Mouse (Mus musculus) central nervous system, embryonic 14 days (tissue): ENCODE measurements around the gene Zbtb3. TPM values are rescaled to one million over a fixed set of nuclear protein-coding genes. Genes with fewer than 3 reads are reported as not detected.

Source experiments
- polyA plus RNA-seq: library from polyadenylated mRNA; depleted of rRNA; stranded (reverse); fragments of >200 nt; gene quantifications from 2 replicates; pipeline ENCODE4 v1.2.3, GENCODE M21; 2012; rRNA removed

The Zbtb3 gene
- polyA plus RNA-seq = 5.2 and 5.8 TPM in 2 replicates

DNA sequence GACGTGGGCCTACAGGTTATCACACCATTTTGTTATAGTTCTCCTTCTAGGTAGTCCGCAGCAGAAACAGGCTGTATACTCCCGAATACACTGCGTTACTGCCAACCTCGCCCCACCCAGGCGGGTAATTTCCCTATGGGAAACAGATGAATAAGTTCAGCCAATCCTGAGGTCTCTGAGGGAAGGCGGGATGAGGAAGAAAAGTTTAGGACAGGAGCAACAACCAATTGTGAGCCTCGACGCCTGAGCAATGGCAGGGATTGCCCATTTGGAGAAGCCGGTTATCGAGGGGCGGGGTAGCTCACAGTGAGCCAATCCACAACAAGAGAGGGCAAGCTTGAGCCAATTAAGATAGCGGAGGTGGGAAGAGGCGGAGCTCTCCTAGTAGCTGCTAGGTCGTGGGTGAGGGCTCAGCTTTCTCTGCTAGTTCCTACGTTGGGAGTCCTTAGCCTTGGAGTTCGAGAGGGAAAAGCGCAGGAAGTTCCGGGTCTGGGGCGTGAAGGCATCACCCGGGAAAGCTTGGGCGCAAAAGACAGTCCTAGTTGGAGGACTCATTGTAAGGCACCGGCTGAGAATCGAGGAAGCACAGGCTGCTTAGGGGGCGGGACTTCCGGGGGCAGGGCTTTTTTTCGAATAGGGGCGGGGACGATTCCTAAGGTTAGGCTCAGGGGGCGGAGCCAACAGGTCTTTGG is at the start of gene Zbtb3:
Gene Zbtb3, plus strand, starts transcription at position 426 of the 692 bp plus-strand sequence.

DNA sequence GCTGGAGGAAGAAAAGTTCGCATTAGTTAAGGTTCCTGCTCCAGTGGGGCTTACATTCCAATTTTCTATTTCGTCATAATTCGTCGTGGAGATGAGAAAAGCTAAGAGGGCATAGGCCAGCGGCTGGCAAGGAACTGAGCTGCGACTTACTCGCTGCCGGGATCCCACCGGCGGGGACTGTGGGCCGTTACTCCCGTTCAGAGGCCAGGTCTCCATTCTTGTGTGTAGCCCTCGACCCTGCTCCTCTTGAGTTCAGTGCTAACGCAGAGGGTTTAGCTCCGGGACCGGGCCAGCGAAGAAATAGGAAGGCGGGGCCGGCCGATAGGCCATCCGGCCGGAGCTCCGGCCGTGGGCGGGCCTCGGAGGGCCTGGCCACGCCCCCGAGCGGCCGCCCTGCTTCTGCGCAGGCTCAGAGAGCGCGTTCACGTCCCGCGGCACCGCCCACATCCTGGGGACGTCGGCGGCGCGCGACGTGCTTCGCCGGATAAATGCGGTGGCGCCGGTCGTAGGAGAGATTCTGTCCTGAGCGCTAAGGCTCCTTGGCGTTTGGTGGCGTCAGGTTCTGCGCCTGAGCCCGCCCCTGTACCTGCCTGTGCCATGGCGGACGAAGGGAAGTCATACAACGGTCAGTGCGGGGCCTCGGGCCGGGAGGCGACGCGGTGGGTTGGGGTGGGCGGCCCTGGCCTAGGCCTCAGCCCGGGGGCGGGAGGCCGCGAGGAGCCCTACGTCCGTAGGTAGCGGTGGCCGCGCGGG is 45.5 kb upstream of the Zbtb3 start, which contains the start of gene Nxf1:
Gene Nxf1, plus strand, starts transcription at position 439 of the 753 bp plus-strand sequence.

GRCm38 (mm10) chr19:8770567-8771270 is 31.6 kb upstream of the Zbtb3 start, which contains the start of gene Tmem223:
TSS of gene Tmem223 (plus strand) at chr19:8770996.

GRCm38 (mm10) chr19:8774086-8774835 is 28.1 kb upstream of the Zbtb3 start, which contains the start of gene Tmem179b:
TSS of gene Tmem179b (minus strand) at chr19:8774467.

DNA sequence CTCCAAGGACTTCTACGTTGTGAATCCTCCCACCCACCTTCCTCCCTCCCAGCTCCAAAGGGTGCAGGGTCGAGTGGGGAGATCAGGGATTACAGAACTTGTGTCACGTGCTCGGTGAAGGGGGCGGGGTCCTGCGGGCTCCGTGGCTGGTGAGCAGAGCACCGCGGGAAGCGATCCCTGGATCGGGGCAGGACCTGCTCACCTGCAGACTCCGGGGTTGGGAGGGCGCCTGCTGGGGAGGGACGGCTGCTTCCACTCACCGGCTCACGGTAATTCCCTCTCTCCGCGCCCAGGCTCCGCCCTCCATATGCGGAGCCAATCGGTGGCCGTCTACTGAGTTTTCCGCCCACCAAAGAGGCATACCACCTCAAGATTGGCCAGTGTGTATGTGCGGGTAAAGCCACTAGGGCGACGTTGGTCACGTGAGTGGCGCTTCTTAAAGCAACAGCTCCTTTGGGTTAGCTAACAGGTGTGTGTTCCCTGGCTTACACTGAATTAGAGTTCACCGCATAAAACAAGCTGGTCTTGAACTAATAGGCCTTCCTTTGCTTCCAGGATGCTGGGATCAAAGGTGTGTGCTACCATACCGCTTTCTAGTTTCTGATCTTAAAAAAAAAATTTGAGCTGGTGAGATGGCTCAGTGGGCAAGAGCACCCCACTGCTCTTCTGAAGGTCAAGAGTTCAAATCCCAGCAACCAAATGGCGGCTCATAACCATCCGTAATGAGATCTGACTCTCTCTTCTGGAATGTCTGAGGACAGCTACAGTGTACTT is 16.2 kb upstream of the Zbtb3 start, which contains the start of gene Taf6l:
Gene Taf6l, minus strand, starts transcription at position 410 of the 774 bp plus-strand sequence.

DNA sequence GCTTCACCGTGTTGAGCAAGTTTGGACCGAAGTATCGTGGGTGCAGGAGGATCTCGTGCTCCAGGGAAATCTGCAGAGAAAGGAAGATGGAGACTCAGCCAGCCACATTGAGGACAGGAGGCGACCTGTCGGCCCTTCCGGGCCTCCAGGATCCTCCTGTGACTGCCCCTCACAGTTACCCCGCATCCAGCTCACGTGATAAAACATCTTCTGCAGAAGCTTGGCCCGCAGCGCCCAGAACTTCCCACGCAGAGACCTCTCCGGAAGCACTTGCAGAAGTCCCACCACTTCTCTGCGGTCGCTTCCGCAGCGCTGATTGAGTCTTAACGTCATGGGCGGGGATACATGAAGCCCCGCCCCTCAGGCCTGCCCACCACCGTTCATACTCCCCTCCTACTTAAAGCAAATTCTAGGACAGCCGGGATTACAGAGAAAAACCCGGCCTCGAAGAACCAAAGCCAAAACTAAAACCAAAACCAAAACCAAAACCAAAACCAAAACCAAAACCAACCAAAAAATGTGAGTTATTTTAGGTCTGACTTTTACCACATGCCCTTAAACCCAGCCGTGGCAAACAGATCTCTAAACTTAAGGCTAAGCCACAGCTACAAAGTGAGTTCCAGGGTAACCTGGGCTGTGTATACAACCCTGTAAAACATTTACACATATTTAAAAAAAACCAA is 4.0 kb upstream of the Zbtb3 start, which contains the start of gene Polr2g:
Gene Polr2g, minus strand, starts transcription at position 314 of the 683 bp plus-strand sequence.

DNA sequence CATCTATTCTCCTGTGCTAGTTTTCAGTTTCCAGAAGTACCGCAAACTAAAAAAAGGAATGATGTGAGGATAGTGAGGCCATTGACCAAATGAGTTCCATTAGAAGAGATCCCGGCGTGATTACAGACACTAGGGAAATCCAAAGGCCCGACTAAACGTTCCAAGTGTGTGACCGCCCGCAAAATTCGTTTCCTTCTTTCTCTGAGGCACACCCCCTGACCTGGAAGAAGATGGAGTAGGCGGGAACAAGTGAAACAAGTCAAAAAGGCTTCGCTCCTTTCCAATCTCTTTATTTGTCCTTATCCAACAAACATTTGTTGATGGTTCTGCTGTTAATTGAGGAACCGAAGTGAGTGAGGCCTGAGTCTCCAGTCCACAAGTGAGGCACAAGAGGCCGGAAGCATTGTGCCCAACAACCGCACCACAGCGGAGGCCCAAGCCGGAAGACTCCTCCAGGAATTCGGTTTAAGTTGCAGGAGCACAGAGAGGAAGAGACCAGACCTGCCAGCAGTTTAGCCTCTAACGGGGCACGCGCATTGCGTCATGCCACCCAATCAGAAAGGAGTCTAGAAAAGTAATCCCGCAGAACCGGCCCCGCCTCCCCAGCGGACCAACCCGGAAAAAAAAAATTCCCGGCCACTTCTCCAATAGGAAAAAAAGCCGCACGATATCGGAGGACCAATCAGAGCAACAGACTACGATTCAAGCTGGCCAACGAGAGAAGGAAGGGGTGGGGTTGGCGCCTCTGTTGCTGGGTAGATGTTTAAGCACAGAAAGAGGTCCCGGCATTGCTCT is 16.6 kb downstream of the Zbtb3 start, which contains the start of gene Ttc9c:
Gene Ttc9c, minus strand, starts transcription at position 533 of the 795 bp plus-strand sequence.

GRCm38 (mm10) chr19:8819596-8820423 is 17.5 kb downstream of the Zbtb3 start, which contains the start of gene Hnrnpul2:
TSS of gene Hnrnpul2 (plus strand) at chr19:8820010.

DNA sequence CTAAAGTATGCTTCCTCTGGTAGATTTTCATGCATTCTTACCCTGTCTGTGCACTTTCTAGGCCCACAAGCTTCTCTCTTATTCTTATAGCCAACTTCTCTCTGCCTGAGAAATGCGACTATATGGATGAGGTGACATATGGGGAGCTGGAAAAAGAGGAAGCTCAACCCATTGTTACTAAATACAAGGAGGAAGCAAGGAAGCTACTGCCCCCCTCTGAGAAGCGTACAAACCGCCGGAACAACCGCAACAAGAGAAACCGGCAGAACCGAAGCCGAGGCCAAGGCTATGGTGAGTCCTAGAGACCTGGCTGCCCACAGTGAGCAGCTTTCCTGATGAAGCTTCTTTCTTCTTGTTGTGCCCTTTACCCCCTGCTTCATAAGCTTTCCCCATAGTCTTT is 27.3 kb downstream of the Zbtb3 start, which contains the start of gene AC129217.1:
Gene AC129217.1, plus strand, starts transcription at position 114 of the 400 bp plus-strand sequence.

DNA sequence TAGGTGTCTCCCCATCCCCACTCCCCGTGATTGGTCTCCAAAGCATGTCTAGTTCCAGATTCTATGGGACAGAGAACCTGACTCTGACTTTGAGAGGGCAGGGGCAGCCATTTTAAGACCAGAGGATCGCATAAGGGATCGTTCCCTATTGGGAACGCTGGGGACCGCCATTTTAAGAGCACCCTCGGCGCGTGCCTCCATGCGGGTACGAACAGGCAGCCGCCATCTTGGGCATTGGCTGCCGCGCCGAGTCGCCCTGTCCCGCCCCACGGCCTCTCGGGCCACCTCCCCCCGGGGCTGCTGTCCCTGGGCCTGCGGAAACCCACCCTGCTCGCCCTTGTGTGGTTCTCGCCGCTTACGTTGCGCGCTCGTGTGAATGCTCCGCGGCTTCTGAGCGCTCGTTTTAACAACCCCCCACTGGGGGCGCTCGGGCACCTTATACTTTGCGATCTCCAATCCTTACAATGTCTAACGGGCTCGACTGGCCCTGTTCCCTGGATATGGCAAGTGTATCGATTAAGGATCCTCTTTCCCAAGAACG is 35.0 kb downstream of the Zbtb3 start, which contains the start of gene Bscl2:
Gene Bscl2, plus strand, starts transcription at position 217 of the 541 bp plus-strand sequence.

DNA sequence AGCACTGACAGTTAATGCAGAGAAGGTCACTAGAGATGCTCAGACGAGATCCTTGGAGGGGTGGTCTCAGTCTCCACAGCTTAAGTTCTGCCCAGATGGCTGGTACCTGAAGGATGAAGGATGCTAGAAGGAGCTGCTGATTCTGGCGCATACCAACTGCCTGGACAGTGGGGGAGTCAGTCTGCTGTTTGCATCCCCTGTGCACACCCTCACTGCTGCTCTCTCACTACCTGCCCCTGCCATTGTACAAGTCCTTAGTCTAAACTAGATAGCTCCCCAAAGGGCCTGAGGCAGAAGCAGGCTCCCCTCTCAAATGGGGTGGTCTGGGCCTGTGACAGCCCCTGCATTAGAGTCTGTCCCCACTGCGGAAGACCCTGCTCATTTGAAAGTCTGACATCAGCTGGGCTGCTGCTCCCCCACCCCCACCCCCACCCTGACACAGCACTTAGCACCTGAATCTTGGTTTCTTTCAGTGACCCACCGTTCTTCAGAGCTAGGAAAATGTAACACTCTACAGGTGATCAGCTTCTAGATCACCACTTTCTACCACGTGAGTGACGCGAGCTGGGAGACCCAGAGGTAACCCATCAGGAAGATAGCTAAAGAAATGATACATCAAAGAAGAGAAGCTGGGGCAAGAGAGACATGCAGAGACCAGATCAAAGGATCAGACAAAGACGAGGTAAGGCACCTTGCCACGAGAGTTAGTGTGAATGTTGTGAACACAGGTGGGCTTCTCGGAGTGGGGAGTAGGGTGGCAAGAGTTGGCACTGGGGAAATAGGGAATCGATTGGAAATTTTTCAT is 37.0 kb downstream of the Zbtb3 start, which contains the start of gene Gng3:
Gene Gng3, minus strand, starts transcription at position 92 of the 805 bp plus-strand sequence.

DNA sequence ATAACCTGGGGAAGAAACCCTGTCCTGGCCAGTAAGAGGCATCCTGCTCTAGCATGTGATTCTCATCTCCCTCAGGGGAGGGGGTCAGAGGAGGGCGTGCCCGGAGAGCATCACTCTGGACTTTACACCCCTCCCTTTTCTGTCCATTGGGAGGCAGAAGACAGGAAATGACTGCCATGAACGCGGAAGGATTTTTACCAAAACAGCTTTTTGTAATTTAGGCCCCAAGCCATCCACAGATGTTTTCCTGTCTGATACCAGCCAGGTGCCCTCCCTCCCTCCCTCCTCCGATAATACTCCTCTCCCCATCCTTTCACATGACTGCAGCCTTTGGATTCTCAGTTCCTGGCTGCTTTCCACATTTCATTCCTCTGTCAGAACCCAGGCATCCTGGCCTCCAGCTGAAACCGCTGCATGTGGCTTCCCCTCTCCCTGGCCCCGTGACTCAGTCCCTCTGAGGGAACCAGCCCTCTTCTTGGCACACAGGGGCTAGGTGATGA is 48.1 kb downstream of the Zbtb3 start, which contains the start of gene Lrrn4cl:
Gene Lrrn4cl, plus strand, starts transcription at position 367 of the 500 bp plus-strand sequence.

Other genes with a start within 250 kb of the Zbtb3 start
- 5.2 and 5.9 TPM in 2 replicates for gene Slc22a8, start 211.3 kb upstream of the Zbtb3 start, polyA plus RNA-seq
- gene Slc22a6, start 184.5 kb upstream of the Zbtb3 start, polyA plus RNA-seq = 10.5 and 10.8 TPM in 2 replicates
- gene Chrm1, start 138.8 kb upstream of the Zbtb3 start, polyA plus RNA-seq = 1.2 and 1.8 TPM in 2 replicates
- 139 and 144 TPM in 2 replicates for gene Slc3a2, start 79.2 kb upstream of the Zbtb3 start, polyA plus RNA-seq
- 63.8 and 65.5 TPM in 2 replicates for gene Wdr74, start 66.7 kb upstream of the Zbtb3 start, polyA plus RNA-seq
- 2.2 and 3.8 TPM in 2 replicates for gene 1700092M07Rik, start 61.8 kb upstream of the Zbtb3 start, polyA plus RNA-seq
- 128 and 133 TPM in 2 replicates for gene Stx5a, start 61.1 kb upstream of the Zbtb3 start, polyA plus RNA-seq
- gene Nxf1, start 45.5 kb upstream of the Zbtb3 start, polyA plus RNA-seq = 237 and 239 TPM in 2 replicates
- gene Tmem223, start 31.6 kb upstream of the Zbtb3 start, polyA plus RNA-seq = 238 and 255 TPM in 2 replicates
- gene Tmem179b, start 28.1 kb upstream of the Zbtb3 start, polyA plus RNA-seq = 27.4 and 32.0 TPM in 2 replicates
- 26.2 TPM in 2 replicates for gene Taf6l, start 16.1 kb upstream of the Zbtb3 start, polyA plus RNA-seq
- 141 and 149 TPM in 2 replicates for gene Polr2g, start 4.0 kb upstream of the Zbtb3 start, polyA plus RNA-seq
- gene Ttc9c, start 16.8 kb downstream of the Zbtb3 start, polyA plus RNA-seq = 50.1 and 61.9 TPM in 2 replicates
- gene Hnrnpul2, start 17.5 kb downstream of the Zbtb3 start, polyA plus RNA-seq = 92.1 and 94.3 TPM in 2 replicates
- 0.57 and 1.3 TPM in 2 replicates for gene AC129217.1, start 27.2 kb downstream of the Zbtb3 start, polyA plus RNA-seq
- gene Bscl2, start 34.9 kb downstream of the Zbtb3 start, polyA plus RNA-seq = 78.4 and 83.2 TPM in 2 replicates
- 190 TPM in 2 replicates for gene Gng3, start 36.6 kb downstream of the Zbtb3 start, polyA plus RNA-seq
- 0.85 and 0.94 TPM in 2 replicates for gene Lrrn4cl, start 48.2 kb downstream of the Zbtb3 start, polyA plus RNA-seq
- gene Ubxn1, start 68.9 kb downstream of the Zbtb3 start, polyA plus RNA-seq = 136 and 140 TPM in 2 replicates
- gene Uqcc3, start 78.4 kb downstream of the Zbtb3 start, polyA plus RNA-seq = 51.3 and 57.6 TPM in 2 replicates
- 4.9 and 6.7 TPM in 2 replicates for gene Lbhd1, start 81.2 kb downstream of the Zbtb3 start, polyA plus RNA-seq
- not detected in 2 replicates for gene Gm49403, start 81.4 kb downstream of the Zbtb3 start, polyA plus RNA-seq
- 67.3 and 81.7 TPM in 2 replicates for gene 1810009A15Rik, start 86.3 kb downstream of the Zbtb3 start, polyA plus RNA-seq
- 0.18 and 1.1 TPM in 2 replicates for gene Gm49416, start 86.4 kb downstream of the Zbtb3 start, polyA plus RNA-seq
- gene Ints5, start 90.5 kb downstream of the Zbtb3 start, polyA plus RNA-seq = 28.9 and 29.0 TPM in 2 replicates
- gene Ganab, start 95.5 kb downstream of the Zbtb3 start, polyA plus RNA-seq = 157 and 161 TPM in 2 replicates
- gene B3gat3, start 117.8 kb downstream of the Zbtb3 start, polyA plus RNA-seq = 146 and 151 TPM in 2 replicates
- 2.0 and 3.3 TPM in 2 replicates for gene Rom1, start 126.8 kb downstream of the Zbtb3 start, polyA plus RNA-seq
- 18.3 and 26.1 TPM in 2 replicates for gene Eml3, start 127.0 kb downstream of the Zbtb3 start, polyA plus RNA-seq
- gene Mta2, start 139.3 kb downstream of the Zbtb3 start, polyA plus RNA-seq = 62.2 and 65.0 TPM in 2 replicates
- 26.1 and 29.3 TPM in 2 replicates for gene Tut1, start 151.3 kb downstream of the Zbtb3 start, polyA plus RNA-seq
- 429 and 446 TPM in 2 replicates for gene Eef1g, start 164.5 kb downstream of the Zbtb3 start, polyA plus RNA-seq
- 3.8 and 8.4 TPM in 2 replicates for gene Ahnak, start 186.7 kb downstream of the Zbtb3 start, polyA plus RNA-seq